Mouse (Mus musculus): ENCODE data around the gene Gca.
"Not testable (repeated sequence)": the region's sequence is repeated elsewhere in the genome, so short reads cannot be mapped to it uniquely, and the experiment has no call there.

The Gca gene

GRCm38 (mm10) chr2:62670301-62670700, 6.2 kb downstream of the Gca start:
- DNase-seq (ENCODE audit: low spot score in 2 of 2), result no peak

GRCm38 (mm10) chr2:62670767-62671166, 6.7 kb downstream of the Gca start:
- no peak for DNase-seq (ENCODE audit: low spot score in 2 of 2)

- DNase-seq (ENCODE audit: low spot score in 2 of 2), result no peak
These were observed 8.7 kb downstream of the Gca start for GRCm38 (mm10) chr2:62672788-62673187.

GRCm38 (mm10) chr2:62681667-62682066, 17.6 kb downstream of the Gca start:
- no peak for DNase-seq (ENCODE audit: low spot score in 2 of 2)

- no peak for DNase-seq (ENCODE audit: low spot score in 2 of 2)
These were observed 21.0 kb downstream of the Gca start for GRCm38 (mm10) chr2:62684989-62685595.

- DNase-seq (ENCODE audit: low spot score in 2 of 2), result no peak
These were observed 21.8 kb downstream of the Gca start for GRCm38 (mm10) chr2:62685934-62686333.

GRCm38 (mm10) chr2:62706313-62706712, 42.2 kb downstream of the Gca start:
- DNase-seq (ENCODE audit: low spot score in 2 of 2), result no peak

GRCm38 (mm10) chr2:62709633-62710032, 45.5 kb downstream of the Gca start:
- DNase-seq (ENCODE audit: low spot score in 2 of 2), result no peak

GRCm38 (mm10) chr2:62714362-62714761, 50.3 kb downstream of the Gca start:
- DNase-seq (ENCODE audit: low spot score in 2 of 2), result not testable (repeated sequence)

- DNase-seq (ENCODE audit: low spot score in 2 of 2), result no peak
These were observed 51.2 kb downstream of the Gca start for GRCm38 (mm10) chr2:62715260-62715659.

GRCm38 (mm10) chr2:62717270-62717669, 53.2 kb downstream of the Gca start:
- DNase-seq (ENCODE audit: low spot score in 2 of 2), result no peak

- no peak for DNase-seq (ENCODE audit: low spot score in 2 of 2)
These were observed 54.3 kb downstream of the Gca start for GRCm38 (mm10) chr2:62718411-62718810.

GRCm38 (mm10) chr2:62725946-62726345, 61.9 kb downstream of the Gca start:
- no peak for DNase-seq (ENCODE audit: low spot score in 2 of 2)

- no peak for DNase-seq (ENCODE audit: low spot score in 2 of 2)
These were observed 63.6 kb downstream of the Gca start for GRCm38 (mm10) chr2:62727732-62728131.

GRCm38 (mm10) chr2:62730671-62731070, 66.6 kb downstream of the Gca start:
- DNase-seq (ENCODE audit: low spot score in 2 of 2), result no peak

- no peak for DNase-seq (ENCODE audit: low spot score in 2 of 2)
These were observed 79.0 kb downstream of the Gca start for GRCm38 (mm10) chr2:62743098-62743497.

All from spleen, postnatal 14 days (tissue).